Mouse (Mus musculus): Measurements from ENCODE around the gene Dbn1. TPM values are rescaled to one million over a fixed set of nuclear protein-coding genes. Genes with fewer than 3 reads are reported as not detected.

The Dbn1 gene
- polyA plus RNA-seq, 1 experiment from 2014 or later = 124 TPM

DNA sequence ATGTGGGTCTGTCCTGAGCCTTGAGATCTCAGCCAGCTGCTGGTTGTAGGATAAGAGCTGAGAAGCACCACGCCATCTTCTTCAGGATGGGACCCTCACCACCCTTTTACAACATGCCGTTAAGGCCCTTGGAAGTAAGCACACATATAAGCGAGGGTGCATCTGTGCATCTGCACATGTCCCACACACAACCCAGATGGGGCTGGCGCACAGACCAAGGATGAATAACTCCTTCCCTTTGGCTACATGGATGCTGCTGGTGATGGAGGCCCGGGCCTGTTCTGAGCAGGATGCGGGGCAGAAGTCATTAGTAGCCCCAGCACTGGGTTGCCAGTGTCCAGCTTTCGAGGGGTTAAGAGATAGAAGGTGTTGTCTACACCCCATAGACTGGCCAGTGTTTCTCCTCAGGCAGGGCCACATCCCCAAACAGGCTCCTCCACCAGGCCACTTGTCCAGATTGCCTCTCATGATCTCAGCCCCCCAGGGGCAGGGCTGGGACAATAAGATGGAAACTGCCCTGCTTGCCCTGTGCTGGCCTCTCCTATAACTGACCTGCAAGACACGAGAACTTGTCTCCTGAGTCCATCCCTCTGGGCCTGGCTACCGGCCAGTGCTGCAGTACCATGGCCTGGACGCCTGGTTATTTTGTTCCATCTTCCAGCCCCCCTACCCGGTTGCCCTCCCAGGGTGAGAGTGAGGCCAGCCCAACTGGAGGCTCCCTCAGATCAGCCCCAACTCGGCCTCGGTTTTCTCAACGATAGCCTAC lies 1.7 kb downstream of the Dbn1 start:
- H3K27ac ChIP-seq = no peak overlapping the region
- H3K36me3 ChIP-seq = peaks cover 10% of the 10 kb centered on the region
- peak overlapping the region; percentile 95 for H3K9ac ChIP-seq
- H3K27me3 ChIP-seq = no peaks in the 10 kb centered on the region
- peak overlapping the region; percentile 97 for H3K4me3 ChIP-seq
- H3K4me1 ChIP-seq = peaks cover 50% of the 10 kb centered on the region
- ATAC-seq (ENCODE audit: borderline replicate concordance, extremely low read depth, low FRiP score, low TSS enrichment) = no peak
- H3K4me2 ChIP-seq = peak overlapping the region; percentile 93
- H3K9me3 ChIP-seq = no peaks in the 10 kb centered on the region
- 35% methylated on average over 14 of the region's 14 CpGs for WGBS

DNA sequence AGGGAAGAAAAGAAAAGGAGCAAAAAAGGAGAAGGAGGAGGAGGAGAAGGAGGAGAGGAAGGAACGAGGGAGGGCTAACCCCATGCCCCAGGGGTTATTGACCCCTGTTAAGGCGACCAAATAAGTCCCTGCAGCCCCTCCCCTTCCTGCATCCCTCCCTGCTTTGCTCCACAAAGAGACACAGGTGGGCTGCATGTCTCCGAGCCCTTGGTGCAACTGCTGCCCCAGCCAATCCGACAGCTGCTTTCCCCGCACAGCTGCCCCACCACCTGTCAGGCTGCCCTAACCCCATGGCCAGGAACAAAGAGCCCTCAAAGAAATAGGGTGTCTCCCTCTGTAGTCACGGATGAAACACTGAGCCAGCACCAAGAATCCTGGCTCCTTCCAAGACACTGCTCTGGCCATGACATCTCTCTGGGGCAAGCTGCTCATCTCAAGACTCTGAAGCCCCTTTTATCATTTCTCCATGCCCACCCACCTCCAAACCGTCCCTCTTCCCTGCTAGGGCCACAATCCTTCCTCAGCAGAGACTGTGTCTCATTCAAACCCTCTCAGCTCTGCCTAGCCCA lies 3.3 kb downstream of the Dbn1 start:
- Histone ChIP-seq H3K9me3 (no peaks in the 10 kb centered on the region), H3K4me3 (no peak overlapping the region), H3K27me3 (no peaks in the 10 kb centered on the region), H3K4me1 (peaks cover 50% of the 10 kb centered on the region), H3K27ac (no peak overlapping the region), H3K36me3 (peaks cover 23% of the 10 kb centered on the region), H3K4me2 (no peak overlapping the region), H3K9ac (no peak overlapping the region)
- WGBS = 48% methylated on average over 7 of the region's 7 CpGs
- no peak for ATAC-seq (ENCODE audit: borderline replicate concordance, extremely low read depth, low FRiP score, low TSS enrichment)

GRCm38 (mm10) chr13:55483593-55483992 lies 4.3 kb downstream of the Dbn1 start:
- H3K4me2 ChIP-seq = peak overlapping the region; percentile 9; the same call in 1 of the 2 replicates
- no peak overlapping the region for H3K9ac ChIP-seq
- no peak overlapping the region for H3K4me3 ChIP-seq
- 52% methylated on average over 15 of the region's 15 CpGs for WGBS
- H3K27me3 ChIP-seq = no peaks in the 10 kb centered on the region
- peaks cover 50% of the 10 kb centered on the region for H3K4me1 ChIP-seq
- H3K27ac ChIP-seq = peak overlapping the region; percentile 7; the same call in 1 of the 2 replicates
- H3K36me3 ChIP-seq = peaks cover 29% of the 10 kb centered on the region
- no peaks in the 10 kb centered on the region for H3K9me3 ChIP-seq
- no peak for ATAC-seq (ENCODE audit: borderline replicate concordance, extremely low read depth, low FRiP score, low TSS enrichment)

- Histone ChIP-seq H3K4me1 (peaks cover 50% of the 10 kb centered on the region), H3K4me2 (peak overlapping the region; percentile 9; the same call in 1 of the 2 replicates), H3K9ac (no peak overlapping the region), H3K4me3 (no peak overlapping the region), H3K36me3 (peaks cover 30% of the 10 kb centered on the region), H3K27ac (peak overlapping the region; percentile 7; the same call in 1 of the 2 replicates), H3K27me3 (no peaks in the 10 kb centered on the region), H3K9me3 (no peaks in the 10 kb centered on the region)
- WGBS = 26% methylated on average over 9 of the region's 9 CpGs
- ATAC-seq (ENCODE audit: borderline replicate concordance, extremely low read depth, low FRiP score, low TSS enrichment) = no peak
Measured at GRCm38 (mm10) chr13:55483071-55483470, 4.8 kb downstream of the Dbn1 start.

GRCm38 (mm10) chr13:55482542-55482941 lies 5.4 kb downstream of the Dbn1 start:
- WGBS = 53% methylated on average over 7 of the region's 7 CpGs
- H3K27me3 ChIP-seq = no peaks in the 10 kb centered on the region
- H3K9me3 ChIP-seq = no peaks in the 10 kb centered on the region
- H3K27ac ChIP-seq = no peak overlapping the region
- H3K4me1 ChIP-seq = peaks cover 50% of the 10 kb centered on the region
- no peak overlapping the region for H3K4me3 ChIP-seq
- ATAC-seq (ENCODE audit: borderline replicate concordance, extremely low read depth, low FRiP score, low TSS enrichment) = no peak
- peaks cover 34% of the 10 kb centered on the region for H3K36me3 ChIP-seq
- H3K9ac ChIP-seq = no peak overlapping the region
- no peak overlapping the region for H3K4me2 ChIP-seq

DNA sequence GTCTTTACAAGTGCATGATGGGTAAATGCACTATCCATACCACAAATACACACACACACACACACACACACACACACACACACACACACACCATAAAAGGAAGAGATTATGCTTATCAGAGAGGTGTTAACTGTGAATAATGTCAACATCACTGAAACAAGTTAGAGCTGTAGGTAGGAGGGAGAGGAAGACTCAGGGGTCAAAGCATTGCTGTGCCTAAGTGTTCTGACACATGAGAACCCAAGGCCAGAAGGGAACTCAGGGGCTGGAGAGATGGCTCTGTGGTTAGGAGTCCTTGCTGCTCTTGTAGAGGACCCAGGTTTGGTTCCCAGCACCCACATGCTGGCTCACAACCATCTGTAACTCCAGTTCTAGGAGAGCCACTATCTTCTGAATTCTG lies 8.0 kb downstream of the Dbn1 start:
- H3K36me3 ChIP-seq = peaks cover 59% of the 10 kb centered on the region
- H3K9me3 ChIP-seq = no peaks in the 10 kb centered on the region
- H3K27ac ChIP-seq = no peak overlapping the region
- no peak overlapping the region for H3K9ac ChIP-seq
- peaks cover 27% of the 10 kb centered on the region for H3K4me1 ChIP-seq
- no peak overlapping the region for H3K4me3 ChIP-seq
- ATAC-seq (ENCODE audit: borderline replicate concordance, extremely low read depth, low FRiP score, low TSS enrichment) = no peak
- no peak overlapping the region for H3K4me2 ChIP-seq
- H3K27me3 ChIP-seq = no peaks in the 10 kb centered on the region

GRCm38 (mm10) chr13:55479008-55479407 lies 8.9 kb downstream of the Dbn1 start:
- Histone ChIP-seq H3K27me3 (no peaks in the 10 kb centered on the region), H3K9me3 (no peaks in the 10 kb centered on the region), H3K9ac (no peak overlapping the region), H3K4me1 (peaks cover 18% of the 10 kb centered on the region), H3K36me3 (peaks cover 60% of the 10 kb centered on the region), H3K4me2 (no peak overlapping the region), H3K4me3 (no peak overlapping the region), H3K27ac (no peak overlapping the region)
- no peak for ATAC-seq (ENCODE audit: borderline replicate concordance, extremely low read depth, low FRiP score, low TSS enrichment)
- WGBS = 60% methylated on average over 7 of the region's 7 CpGs

DNA sequence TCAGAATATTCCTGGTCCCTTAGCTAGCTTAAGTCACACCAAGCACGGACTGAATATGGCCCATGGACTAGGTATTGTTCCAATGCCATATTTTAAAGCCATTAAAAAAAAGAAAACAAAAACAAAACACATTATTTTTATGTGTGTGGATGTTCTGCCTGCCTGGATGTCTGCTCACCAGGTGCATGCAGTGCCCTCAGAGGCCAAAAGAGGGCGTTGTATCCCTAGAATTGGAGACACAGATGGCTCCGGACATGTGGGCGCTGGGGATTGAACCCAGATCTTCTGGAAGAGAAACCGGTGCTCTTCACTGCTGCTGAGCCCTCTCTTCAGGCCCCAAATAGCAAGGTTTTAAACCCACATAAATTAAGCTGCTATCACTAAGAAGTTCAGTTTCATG lies 9.9 kb downstream of the Dbn1 start:
- no peak overlapping the region for H3K27ac ChIP-seq
- H3K9me3 ChIP-seq = no peaks in the 10 kb centered on the region
- H3K9ac ChIP-seq = no peak overlapping the region
- no peaks in the 10 kb centered on the region for H3K27me3 ChIP-seq
- peaks cover 10% of the 10 kb centered on the region for H3K4me1 ChIP-seq
- H3K4me2 ChIP-seq = no peak overlapping the region
- no peak overlapping the region for H3K4me3 ChIP-seq
- ATAC-seq (ENCODE audit: borderline replicate concordance, extremely low read depth, low FRiP score, low TSS enrichment) = no peak
- H3K36me3 ChIP-seq = peaks cover 60% of the 10 kb centered on the region
- WGBS = 56% methylated on average over 5 of the region's 5 CpGs

DNA sequence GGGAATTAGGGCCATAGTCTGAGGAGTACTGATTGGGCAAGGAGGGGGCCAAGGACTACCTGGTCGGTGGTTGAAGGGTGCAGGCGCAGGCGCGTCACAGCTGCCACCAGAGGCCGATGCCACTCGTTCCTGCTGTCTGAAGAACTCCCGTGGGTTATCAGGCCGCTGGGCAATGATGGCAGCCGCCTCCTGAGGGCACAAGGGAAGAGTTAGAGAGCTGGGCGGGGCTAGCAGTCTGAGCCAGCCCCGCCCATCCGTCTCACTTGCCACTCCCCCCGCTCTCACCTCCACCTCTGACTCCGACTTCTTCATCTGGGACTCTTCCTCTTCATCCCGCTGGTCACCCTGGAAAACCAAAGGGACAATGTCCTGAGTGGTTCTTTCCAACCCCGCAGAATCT lies 10.4 kb downstream of the Dbn1 start:
- 65% methylated on average over 16 of the region's 16 CpGs for WGBS
- peaks cover 60% of the 10 kb centered on the region for H3K36me3 ChIP-seq
- no peak overlapping the region for H3K4me3 ChIP-seq

GRCm38 (mm10) chr13:55476256-55476655 lies 11.7 kb downstream of the Dbn1 start:
- no peak for ATAC-seq (ENCODE audit: borderline replicate concordance, extremely low read depth, low FRiP score, low TSS enrichment)
- H3K9me3 ChIP-seq = no peaks in the 10 kb centered on the region
- peaks cover 51% of the 10 kb centered on the region for H3K36me3 ChIP-seq
- no peak overlapping the region for H3K4me3 ChIP-seq
- 90% methylated on average over 8 of the region's 8 CpGs for WGBS
- H3K27me3 ChIP-seq = no peaks in the 10 kb centered on the region
- H3K27ac ChIP-seq = no peak overlapping the region
- peaks cover 19% of the 10 kb centered on the region for H3K4me1 ChIP-seq
- H3K9ac ChIP-seq = no peak overlapping the region
- no peak overlapping the region for H3K4me2 ChIP-seq

More for the DNA sequence above, 10.4 kb downstream of the Dbn1 start:
- Histone ChIP-seq H3K9ac (no peak overlapping the region), H3K27ac (no peak overlapping the region), H3K4me1 (peaks cover 10% of the 10 kb centered on the region), H3K27me3 (no peaks in the 10 kb centered on the region), H3K4me2 (no peak overlapping the region), H3K9me3 (no peaks in the 10 kb centered on the region)
- no peak for ATAC-seq (ENCODE audit: borderline replicate concordance, extremely low read depth, low FRiP score, low TSS enrichment)

GRCm38 (mm10) chr13:55475750-55476149 lies 12.2 kb downstream of the Dbn1 start:
- H3K4me2 ChIP-seq = no peak overlapping the region
- ATAC-seq (ENCODE audit: borderline replicate concordance, extremely low read depth, low FRiP score, low TSS enrichment) = no peak
- 89% methylated on average over 5 of the region's 5 CpGs for WGBS
- H3K4me1 ChIP-seq = peaks cover 24% of the 10 kb centered on the region
- H3K9ac ChIP-seq = no peak overlapping the region
- peaks cover 46% of the 10 kb centered on the region for H3K36me3 ChIP-seq
- no peaks in the 10 kb centered on the region for H3K27me3 ChIP-seq
- no peak overlapping the region for H3K27ac ChIP-seq
- H3K4me3 ChIP-seq = no peak overlapping the region
- H3K9me3 ChIP-seq = no peaks in the 10 kb centered on the region

DNA sequence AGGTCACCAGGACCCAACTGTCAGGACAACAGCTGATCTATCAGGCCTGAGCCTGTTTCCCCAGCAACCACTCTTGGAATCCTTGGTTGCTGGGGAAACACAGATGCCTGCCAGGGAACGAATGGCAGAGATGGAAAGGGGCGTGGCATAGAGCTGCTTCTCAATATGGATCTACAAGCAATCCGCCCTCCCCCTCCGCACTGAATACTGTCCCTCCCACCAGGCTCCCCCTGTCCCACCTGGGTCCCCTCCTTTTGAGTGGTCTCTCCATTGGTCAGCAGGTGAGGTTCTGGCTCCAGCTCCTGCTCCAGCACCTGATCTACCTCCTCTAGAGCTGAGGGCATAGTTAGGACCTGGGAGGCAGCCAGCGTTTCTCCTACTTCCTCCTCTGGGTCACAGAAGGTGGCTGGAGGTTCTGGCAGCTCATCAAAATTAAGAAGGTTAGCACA lies 13.3 kb downstream of the Dbn1 start:
- peaks cover 26% of the 10 kb centered on the region for H3K4me1 ChIP-seq
- H3K4me3 ChIP-seq = no peak overlapping the region
- peaks cover 37% of the 10 kb centered on the region for H3K36me3 ChIP-seq
- ATAC-seq (ENCODE audit: borderline replicate concordance, extremely low read depth, low FRiP score, low TSS enrichment) = no peak
- no peak overlapping the region for H3K27ac ChIP-seq
- no peak overlapping the region for H3K4me2 ChIP-seq
- WGBS = 44% methylated on average over 5 of the region's 5 CpGs
- no peaks in the 10 kb centered on the region for H3K9me3 ChIP-seq
- no peak overlapping the region for H3K9ac ChIP-seq
- H3K27me3 ChIP-seq = peaks cover 6% of the 10 kb centered on the region; the same call in 1 of the 2 replicates
